Mouse (Mus musculus) adrenal gland (tissue): ENCODE measurements at regions not wholly inside any gene's neighbourhood (a gene's known extent, or its start where the extent isn't known, plus 50 kb on each side); places are given as distances from the start of the nearest gene placed in this dataset.
"Not testable (repeated sequence)": the region's sequence is repeated elsewhere in the genome, so short reads cannot be mapped to it uniquely, and the experiment has no call there.

Experiments used
- intact Hi-C: fragments of 180-260 bp; cut with DNase I; formaldehyde crosslinking; loops from one replicate; pipeline ENCODE4 v1.15.1; 2025

- intact Hi-C loops = loop anchor here (10.0 kb wide), 1 partner anchor 1854 kb away; no protein-coding TSS in a partner anchor
Observed at GRCm38 (mm10) chr3:80070726-80071125, 186.4 kb downstream of the Fam198b start.

GRCm38 (mm10) chr3:80079801-80080418 is 195.6 kb downstream of the Fam198b start:
- intact Hi-C loops = loop anchor here (5.0 to 10.0 kb wide), 2 partner anchors 727 to 1845 kb away; no protein-coding TSS in a partner anchor

DNA sequence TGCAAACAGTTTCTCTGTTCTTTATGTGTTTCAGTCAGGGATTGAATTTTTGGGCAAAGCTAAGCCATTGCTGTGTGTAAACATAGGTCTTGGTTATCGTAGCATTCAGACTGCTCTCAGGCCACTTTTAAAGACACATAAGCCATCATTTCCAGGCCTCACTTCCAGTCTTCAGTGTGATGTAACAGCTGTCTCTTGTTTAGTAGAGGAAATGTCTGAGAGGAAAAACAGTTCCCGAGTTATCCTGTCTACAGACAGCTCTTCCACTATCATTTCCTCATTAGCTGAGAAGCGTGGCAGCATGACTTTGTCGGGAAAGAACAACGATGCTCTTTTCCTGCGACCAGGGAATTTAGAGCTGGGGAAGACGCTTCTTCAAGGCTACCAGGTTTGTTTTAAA is 196.9 kb downstream of the Fam198b start:
- intact Hi-C loops = no loop called here

GRCm38 (mm10) chr3:80082780-80083519 is 198.6 kb downstream of the Fam198b start:
- intact Hi-C loops = no loop called here

DNA sequence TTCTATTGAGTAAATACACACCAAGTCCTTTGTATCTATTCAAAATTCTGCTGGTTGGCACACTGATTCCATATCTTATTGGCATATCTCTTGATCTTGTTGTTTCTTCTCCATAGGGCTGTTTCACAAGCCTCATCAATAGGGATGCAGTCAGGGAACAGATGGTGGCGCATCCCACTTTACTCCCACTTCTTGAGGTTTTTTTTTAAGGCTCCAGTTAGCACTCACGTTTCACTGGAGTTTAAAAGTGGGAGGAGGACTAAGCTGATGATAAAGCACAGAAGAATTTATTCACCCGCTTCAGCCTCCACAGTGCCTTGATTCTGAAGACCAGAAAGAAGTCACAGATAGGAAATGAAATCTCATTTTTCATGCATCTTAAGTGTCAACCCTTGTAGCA is 199.8 kb downstream of the Fam198b start:
- intact Hi-C loops = no loop called here

GRCm38 (mm10) chr3:80099625-80100024 is 215.3 kb downstream of the Fam198b start:
- intact Hi-C loops = no loop called here

DNA sequence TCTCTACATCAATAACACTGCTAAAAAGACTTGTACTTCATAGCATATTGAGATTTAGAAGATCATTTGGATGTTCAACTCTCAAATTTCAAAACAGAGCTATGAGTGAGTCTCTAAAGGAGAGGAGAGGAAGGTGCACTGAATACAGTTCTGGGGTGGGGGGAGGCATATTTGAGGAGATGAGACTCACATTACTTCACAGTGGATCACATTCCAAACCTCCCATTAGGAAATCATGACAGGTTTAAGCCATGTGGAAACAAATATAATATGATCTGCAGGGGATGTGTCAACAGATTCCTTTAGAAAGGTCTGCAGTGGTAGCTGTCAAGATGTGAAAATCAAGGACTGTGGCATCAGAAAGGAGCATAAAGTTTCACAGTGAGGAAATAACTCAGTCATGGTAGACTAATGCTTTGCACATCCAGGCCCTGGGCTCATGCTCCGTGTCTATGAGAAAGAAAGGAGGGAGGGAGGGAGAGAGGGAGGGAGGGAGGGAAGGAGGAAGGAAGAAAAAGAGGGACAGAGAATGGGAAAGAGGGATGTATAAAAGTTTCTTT is 235.9 kb downstream of the Fam198b start:
- intact Hi-C loops = no loop called here

GRCm38 (mm10) chr3:80123666-80124065 is 239.3 kb downstream of the Fam198b start:
- intact Hi-C loops = no loop called here

GRCm38 (mm10) chr3:80124621-80125020 is 240.3 kb downstream of the Fam198b start:
- intact Hi-C loops = no loop called here

DNA sequence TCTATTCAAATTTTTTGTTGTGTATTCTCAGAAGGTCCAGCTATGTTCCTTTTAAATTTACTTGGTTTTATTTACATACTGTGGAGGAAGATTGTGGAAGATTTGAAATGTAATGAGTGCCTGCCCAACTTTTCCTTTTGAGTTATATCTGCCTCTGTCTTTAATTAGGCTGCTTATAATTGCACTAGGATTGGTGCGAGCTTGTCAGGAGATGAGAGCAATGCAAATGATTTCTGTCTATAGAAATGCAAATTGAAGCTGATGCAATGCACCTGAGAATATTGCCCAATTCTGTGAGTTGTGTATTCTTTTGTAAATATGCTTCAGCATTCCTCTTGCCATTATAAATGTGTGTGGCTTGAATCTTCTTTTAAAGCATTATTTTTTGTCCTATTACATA is 257.4 kb downstream of the Fam198b start:
- intact Hi-C loops = no loop called here

- intact Hi-C loops = no loop called here
Observed at GRCm38 (mm10) chr3:80160473-80160872, 276.1 kb downstream of the Fam198b start.

DNA sequence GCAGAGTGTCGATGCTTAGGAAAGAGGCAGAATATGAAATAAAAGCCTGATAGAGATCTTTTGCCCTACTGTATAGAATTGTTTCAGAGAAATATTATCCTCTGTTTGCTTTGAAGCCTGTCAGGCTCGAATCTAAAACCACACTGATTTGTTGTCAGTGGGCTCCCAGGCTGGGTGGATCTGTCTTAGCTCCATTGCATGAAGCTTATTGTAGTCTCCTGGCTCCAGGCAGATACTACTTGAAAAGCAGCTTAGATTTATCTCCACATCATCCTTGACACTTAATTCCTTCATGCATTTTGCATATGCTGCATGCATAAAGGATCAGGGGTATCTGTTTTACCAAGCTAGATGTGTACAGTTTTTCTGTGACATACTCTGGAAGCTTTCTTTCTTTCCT is 297.4 kb downstream of the Fam198b start:
- intact Hi-C loops = no loop called here

DNA sequence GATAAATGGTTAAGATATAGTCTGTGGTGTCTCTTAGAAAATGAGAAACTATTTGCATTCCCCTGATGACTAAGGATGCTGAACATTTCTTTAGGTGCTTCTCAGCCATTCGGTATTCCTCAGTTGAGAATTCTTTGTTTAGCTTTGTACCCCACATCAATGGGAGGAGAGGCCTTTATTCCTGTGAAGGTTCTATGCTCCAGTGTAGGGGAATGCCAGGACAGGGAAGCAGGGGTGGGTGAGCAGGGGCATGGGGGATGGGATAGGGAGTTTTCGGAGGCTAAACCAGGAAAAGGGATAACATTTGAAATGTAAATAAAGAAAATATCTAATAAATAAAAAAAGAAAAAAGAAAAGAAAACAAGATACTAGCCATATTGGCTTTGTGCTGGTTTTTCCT is 297.8 kb downstream of the Fam198b start:
- intact Hi-C loops = not testable (repeated sequence)

- intact Hi-C loops = no loop called here
Observed at GRCm38 (mm10) chr3:80187406-80187805, 303.1 kb downstream of the Fam198b start.

GRCm38 (mm10) chr3:80200904-80201303 is 316.6 kb downstream of the Fam198b start:
- intact Hi-C loops = no loop called here

DNA sequence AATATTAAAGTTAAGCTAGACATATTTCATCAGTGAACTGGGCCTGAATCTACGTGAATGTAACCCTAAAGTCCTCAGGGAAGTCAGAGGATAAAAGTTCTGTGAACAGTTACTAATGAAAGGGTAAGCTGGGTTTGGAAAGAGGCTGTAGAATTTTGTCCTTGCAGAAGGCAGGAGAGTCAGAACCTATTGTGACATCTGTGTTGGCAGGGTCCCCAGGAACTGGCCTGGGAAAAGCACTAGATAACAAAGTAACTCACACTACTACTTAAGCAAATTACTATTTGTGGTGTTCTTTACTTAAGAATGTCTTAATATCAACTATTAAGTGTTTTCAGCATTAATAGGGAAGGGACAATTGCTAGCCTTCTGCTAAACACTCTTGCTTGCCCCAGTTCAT is 320.5 kb downstream of the Fam198b start:
- intact Hi-C loops = no loop called here

- intact Hi-C loops = no loop called here
Observed at GRCm38 (mm10) chr3:80205351-80205750, 321.0 kb downstream of the Fam198b start.

- intact Hi-C loops = no loop called here
Observed at GRCm38 (mm10) chr3:80207022-80207421, 322.7 kb downstream of the Fam198b start.

DNA sequence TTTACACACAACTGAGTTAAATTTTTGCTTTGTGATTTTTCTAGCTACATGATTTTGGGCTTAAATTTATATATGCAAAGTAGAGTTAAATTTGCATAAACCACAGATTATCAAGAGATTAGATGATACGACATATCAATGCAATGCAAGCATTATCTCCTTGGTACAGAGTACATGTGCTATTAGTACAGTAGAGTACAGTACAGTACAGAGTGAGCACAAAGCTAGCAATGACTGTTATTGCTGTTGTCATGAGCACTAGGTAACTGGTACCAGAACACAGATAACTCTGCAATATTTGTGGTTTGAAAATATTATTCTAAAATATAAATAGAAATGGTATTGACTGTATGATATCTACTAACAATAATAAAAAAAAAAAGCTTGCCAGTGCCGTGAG is 323.7 kb downstream of the Fam198b start:
- intact Hi-C loops = no loop called here

GRCm38 (mm10) chr3:80209596-80209995 is 325.3 kb downstream of the Fam198b start:
- intact Hi-C loops = no loop called here

DNA sequence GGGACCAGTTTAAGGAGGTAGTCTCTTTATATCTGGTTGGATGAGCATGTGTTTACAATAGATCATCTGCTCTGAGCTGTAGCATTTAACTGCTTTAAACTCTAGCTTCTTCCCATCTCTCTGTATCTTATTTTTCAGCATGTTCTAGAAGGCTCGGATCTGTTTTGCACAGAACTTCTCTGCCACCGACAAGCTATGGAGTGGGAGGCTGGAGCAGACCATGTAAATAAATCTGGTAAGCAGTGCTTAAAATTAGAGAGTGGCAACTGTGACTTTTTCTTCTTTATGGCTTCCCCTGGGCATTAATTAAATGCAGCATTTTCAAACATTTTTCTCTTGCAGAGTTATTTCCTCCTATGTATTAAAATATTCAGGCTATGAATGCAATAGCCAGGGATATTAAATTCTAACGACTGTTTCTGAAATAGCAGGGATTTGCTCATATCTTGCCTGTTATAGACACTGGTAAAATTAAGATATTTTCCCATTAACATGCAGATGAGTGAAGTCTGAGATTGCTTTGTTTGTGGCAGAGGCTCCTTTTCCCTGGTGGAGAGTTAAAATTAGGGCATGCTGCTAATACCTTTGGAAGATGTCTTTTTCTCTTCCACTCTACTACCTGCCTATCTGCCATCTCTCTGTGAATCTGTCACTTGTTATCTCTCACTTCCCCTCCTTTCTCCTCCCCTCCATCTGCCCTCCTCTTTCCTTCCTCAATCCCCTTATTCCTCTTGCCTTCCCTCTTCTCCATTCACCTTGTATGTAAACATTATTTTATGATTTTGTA is 327.2 kb downstream of the Fam198b start:
- intact Hi-C loops = no loop called here

- intact Hi-C loops = no loop called here
Observed at GRCm38 (mm10) chr3:80248611-80249010, 364.3 kb downstream of the Fam198b start.
